Mouse (Mus musculus) limb, embryonic 15.5 days (tissue): ENCODE results near the gene Ktn1. TPM values are rescaled to one million over a fixed set of nuclear protein-coding genes. Genes with fewer than 3 reads are reported as not detected.

Experiments used
- ATAC-seq: fragments of 200-750 bp; cut with Nextera tagmentation; 2 replicates; pipeline ENCODE4 v1.8.0; 2017; ENCODE audit warnings: low read depth, moderate TSS enrichment; ENCODE audit not compliant: insufficient number of reproducible peaks, low FRiP score, low TSS enrichment
- H3K27ac ChIP-seq: fragments of 300-500 bp; sonication (generic); 2 replicates; pipeline ENCODE4 v1.5.1; 2015; ENCODE audit warnings: moderate library complexity, mild to moderate bottlenecking, inconsistent platforms
- H3K27me3 ChIP-seq: fragments of 300-500 bp; sonication (generic); 2 replicates; pipeline ENCODE4 v1.6.1; 2015; ENCODE audit warnings: inconsistent platforms
- H3K36me3 ChIP-seq: fragments of 300-500 bp; sonication (generic); 2 replicates; pipeline ENCODE4 v1.6.1; 2015; ENCODE audit warnings: inconsistent platforms
- H3K4me1 ChIP-seq: fragments of 300-500 bp; sonication (generic); 2 replicates; pipeline ENCODE4 v1.6.1; 2015; ENCODE audit warnings: inconsistent platforms
- H3K4me2 ChIP-seq: fragments of 300-500 bp; sonication (generic); 2 replicates; pipeline ENCODE4 v1.6.1; 2015; ENCODE audit warnings: mild to moderate bottlenecking, inconsistent platforms
- H3K4me3 ChIP-seq: fragments of 300-500 bp; sonication (generic); 2 replicates; pipeline ENCODE4 v1.5.1; 2015; ENCODE audit warnings: mild to moderate bottlenecking, inconsistent platforms
- H3K9ac ChIP-seq: fragments of 300-500 bp; sonication (generic); 2 replicates; pipeline ENCODE4 v1.6.1; 2015; ENCODE audit warnings: inconsistent platforms
- H3K9me3 ChIP-seq: fragments of 300-500 bp; sonication (generic); 2 replicates; pipeline ENCODE4 v1.6.1; 2016; ENCODE audit warnings: inconsistent platforms
- WGBS: fragments of 180-500 bp; shearing (Covaris S2); methylation state at CpG from one replicate; pipeline ENCODE4 v1.1.7; 2015; 5-methylcytosine and 5-hydroxymethylcytosine counted together
- polyA plus RNA-seq: library from polyadenylated mRNA; unstranded; fragments of >200 nt; fragmentation: Nextera tagmentation; extraction: Ambion mirVana; gene quantifications from 2 replicates; pipeline ENCODE4 v1.2.1, GENCODE M21; 2015

Gene Ktn1
- polyA plus RNA-seq, 1 experiment from 2014 or later = 55.5 TPM

DNA sequence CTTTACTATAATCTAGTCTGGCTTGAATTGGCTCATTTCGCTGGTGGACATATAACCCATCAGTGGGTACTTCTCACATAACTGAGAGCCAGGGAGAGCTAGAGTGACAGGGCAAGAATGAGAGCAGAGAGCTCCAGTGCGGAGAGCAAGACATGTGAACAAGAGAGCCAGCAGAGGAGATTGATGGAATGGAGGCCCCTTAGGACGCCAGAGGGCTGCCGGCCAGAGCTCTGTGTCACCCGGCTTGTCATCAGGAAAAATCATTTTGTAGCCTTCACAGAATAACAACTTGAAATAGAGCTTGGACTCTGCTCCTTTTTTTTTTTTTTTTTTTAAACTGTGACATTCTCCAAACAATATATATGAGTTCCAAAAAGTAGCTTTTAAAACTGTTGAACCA lies 2.0 kb upstream of the Ktn1 start:
- Histone ChIP-seq H3K4me1 (peaks cover 11% of the 10 kb centered on the region; the same call in 1 of the 2 replicates), H3K27ac (no peak overlapping the region), H3K27me3 (no peaks in the 10 kb centered on the region; the same call in 1 of the 2 replicates), H3K36me3 (no peaks in the 10 kb centered on the region), H3K9me3 (no peaks in the 10 kb centered on the region), H3K9ac (no peak overlapping the region), H3K4me3 (no peak overlapping the region), H3K4me2 (no peak overlapping the region)
- no peak for ATAC-seq
- 50% methylated on average over 5 of the region's 5 CpGs for WGBS

GRCm38 (mm10) chr14:47646696-47647516 lies 1.3 kb upstream of the Ktn1 start:
- WGBS = 67% methylated on average over 9 of the region's 9 CpGs
- no peak for ATAC-seq
- Histone ChIP-seq H3K27me3 (no peaks in the 10 kb centered on the region; the same call in 1 of the 2 replicates), H3K9ac (no peak overlapping the region), H3K4me1 (peaks cover 11% of the 10 kb centered on the region; the same call in 1 of the 2 replicates), H3K27ac (no peak overlapping the region), H3K36me3 (no peaks in the 10 kb centered on the region), H3K4me3 (no peak overlapping the region), H3K4me2 (no peak overlapping the region), H3K9me3 (no peaks in the 10 kb centered on the region)

GRCm38 (mm10) chr14:47648706-47649630 lies 720 bp downstream of the Ktn1 start:
- Histone ChIP-seq H3K4me3 (peak overlapping the region; percentile 82), H3K36me3 (no peaks in the 10 kb centered on the region), H3K4me2 (peak overlapping the region; percentile 58), H3K27me3 (no peaks in the 10 kb centered on the region; the same call in 1 of the 2 replicates), H3K9ac (peak overlapping the region; percentile 85), H3K4me1 (peaks cover 11% of the 10 kb centered on the region; the same call in 1 of the 2 replicates), H3K27ac (peak overlapping the region; percentile 91), H3K9me3 (no peaks in the 10 kb centered on the region)
- peak; percentile 91 for ATAC-seq
- WGBS = under 1% methylated on average over 64 of the region's 82 CpGs

- under 1% methylated on average over 45 of the region's 46 CpGs for WGBS
- H3K27me3 ChIP-seq = no peaks in the 10 kb centered on the region; the same call in 1 of the 2 replicates
Measured at GRCm38 (mm10) chr14:47649631-47650337, 1.5 kb downstream of the Ktn1 start.

GRCm38 (mm10) chr14:47650338-47650720 lies 2.1 kb downstream of the Ktn1 start:
- 32% methylated on average over 6 of the region's 6 CpGs for WGBS
- H3K27ac ChIP-seq = no peak overlapping the region; the same call in 1 of the 2 replicates
- no peak for ATAC-seq

More at GRCm38 (mm10) chr14:47649631-47650337, 1.5 kb downstream of the Ktn1 start:
- Histone ChIP-seq H3K36me3 (no peaks in the 10 kb centered on the region), H3K4me1 (peaks cover 11% of the 10 kb centered on the region; the same call in 1 of the 2 replicates), H3K4me3 (peak overlapping the region; percentile 82), H3K9me3 (no peaks in the 10 kb centered on the region), H3K27ac (peak overlapping the region; percentile 91), H3K4me2 (peak overlapping the region; percentile 58), H3K9ac (peak overlapping the region; percentile 85)
- ATAC-seq = peak; percentile 72

GRCm38 (mm10) chr14:47651272-47651671 lies 3.0 kb downstream of the Ktn1 start:
- Histone ChIP-seq H3K36me3 (peaks cover 1% of the 10 kb centered on the region; the same call in 1 of the 2 replicates), H3K9me3 (no peaks in the 10 kb centered on the region), H3K4me2 (no peak overlapping the region), H3K27me3 (no peaks in the 10 kb centered on the region), H3K27ac (no peak overlapping the region), H3K4me3 (no peak overlapping the region), H3K9ac (no peak overlapping the region), H3K4me1 (peaks cover 11% of the 10 kb centered on the region; the same call in 1 of the 2 replicates)
- WGBS = 70% methylated on average over 4 of the region's 4 CpGs
- no peak for ATAC-seq

More at GRCm38 (mm10) chr14:47650338-47650720, 2.1 kb downstream of the Ktn1 start:
- Histone ChIP-seq H3K4me2 (peak overlapping the region; percentile 58), H3K27me3 (no peaks in the 10 kb centered on the region; the same call in 1 of the 2 replicates), H3K4me3 (peak overlapping the region; percentile 82), H3K36me3 (no peaks in the 10 kb centered on the region), H3K9me3 (no peaks in the 10 kb centered on the region), H3K4me1 (peaks cover 11% of the 10 kb centered on the region; the same call in 1 of the 2 replicates), H3K9ac (no peak overlapping the region; the same call in 1 of the 2 replicates)

DNA sequence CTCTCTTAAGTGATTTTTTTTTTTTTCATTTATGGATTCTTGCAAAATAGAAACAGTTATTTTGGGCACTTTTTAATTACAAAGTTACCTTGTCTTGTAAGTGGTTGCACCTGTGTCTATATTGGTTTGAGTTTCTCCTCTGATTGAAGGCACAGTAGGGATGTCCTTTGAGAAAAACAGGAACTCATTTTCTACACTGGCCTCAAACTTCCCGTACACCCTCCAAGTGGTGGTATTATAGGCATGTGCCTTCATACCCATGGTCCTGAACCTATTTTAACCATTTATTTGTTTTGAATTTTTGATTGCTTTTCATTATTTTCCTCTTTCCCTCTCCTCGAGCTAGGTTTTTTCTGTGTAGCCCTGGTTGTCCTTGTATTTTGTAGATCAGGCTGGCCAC lies 7.2 kb downstream of the Ktn1 start:
- no peak overlapping the region for H3K9ac ChIP-seq
- H3K27ac ChIP-seq = no peak overlapping the region
- 75% methylated on average over 2 of the region's 2 CpGs for WGBS
- H3K4me2 ChIP-seq = no peak overlapping the region
- H3K4me3 ChIP-seq = no peak overlapping the region
- H3K36me3 ChIP-seq = peaks cover 4% of the 10 kb centered on the region; the same call in 1 of the 2 replicates
- no peaks in the 10 kb centered on the region for H3K9me3 ChIP-seq
- no peaks in the 10 kb centered on the region for H3K27me3 ChIP-seq
- no peak for ATAC-seq
- H3K4me1 ChIP-seq = peaks cover 5% of the 10 kb centered on the region; the same call in 1 of the 2 replicates

GRCm38 (mm10) chr14:47663844-47664469 lies 15.7 kb downstream of the Ktn1 start:
- H3K4me1 ChIP-seq = no peaks in the 10 kb centered on the region
- peaks cover 12% of the 10 kb centered on the region; the same call in 1 of the 2 replicates for H3K36me3 ChIP-seq
- no peak overlapping the region for H3K9ac ChIP-seq
- no peaks in the 10 kb centered on the region for H3K9me3 ChIP-seq
- no peaks in the 10 kb centered on the region for H3K27me3 ChIP-seq
- no peak overlapping the region for H3K4me3 ChIP-seq
- 84% methylated on average over 11 of the region's 11 CpGs for WGBS
- no peak for ATAC-seq
- no peak overlapping the region for H3K27ac ChIP-seq
- no peak overlapping the region for H3K4me2 ChIP-seq

- ATAC-seq = no peak
- Histone ChIP-seq H3K36me3 (peaks cover 17% of the 10 kb centered on the region), H3K4me3 (no peak overlapping the region), H3K27me3 (no peaks in the 10 kb centered on the region), H3K9ac (no peak overlapping the region), H3K4me1 (no peaks in the 10 kb centered on the region), H3K4me2 (no peak overlapping the region), H3K27ac (no peak overlapping the region), H3K9me3 (no peaks in the 10 kb centered on the region)
Measured at GRCm38 (mm10) chr14:47664470-47664864, 16.2 kb downstream of the Ktn1 start.

- Histone ChIP-seq H3K4me2 (no peak overlapping the region), H3K4me1 (no peaks in the 10 kb centered on the region), H3K27me3 (no peaks in the 10 kb centered on the region), H3K36me3 (peaks cover 18% of the 10 kb centered on the region), H3K27ac (no peak overlapping the region), H3K9ac (no peak overlapping the region), H3K4me3 (no peak overlapping the region), H3K9me3 (no peaks in the 10 kb centered on the region)
- ATAC-seq = no peak
- WGBS = 82% methylated on average over 5 of the region's 5 CpGs
Measured at GRCm38 (mm10) chr14:47665061-47665778, 17.0 kb downstream of the Ktn1 start.
